Mouse (Mus musculus) CH12F3 (cell line): ENCODE measurements around the gene Igtp.

Source experiments
- in situ Hi-C: fragments of 300-500 bp; cut with MboI; formaldehyde crosslinking; loops from 2 replicates; pipeline ENCODE4 v1.14.3; 2020; ENCODE audit warnings: low sequenced_read_pairs

Gene Igtp

GRCm38 (mm10) chr11:58211682-58212067, 12.3 kb downstream of the Igtp start:
- in situ Hi-C loops, result no loop called here

GRCm38 (mm10) chr11:58213673-58214342, 14.5 kb downstream of the Igtp start:
- in situ Hi-C loops, result no loop called here

- in situ Hi-C loops, result loop anchor here (5.0 kb wide), 1 partner anchor 32 kb away; no protein-coding TSS in a partner anchor
Observed at GRCm38 (mm10) chr11:58214391-58215048, 15.2 kb downstream of the Igtp start.

GRCm38 (mm10) chr11:58215049-58215430, 15.7 kb downstream of the Igtp start:
- in situ Hi-C loops, result loop anchor here (5.0 kb wide), 1 partner anchor 33 kb away; no protein-coding TSS in a partner anchor

GRCm38 (mm10) chr11:58215814-58216213, 16.5 kb downstream of the Igtp start:
- in situ Hi-C loops, result loop anchor here (5.0 kb wide), 1 partner anchor 34 kb away; no protein-coding TSS in a partner anchor

- in situ Hi-C loops, result loop anchor here (5.0 kb wide), 1 partner anchor 35 kb away; no protein-coding TSS in a partner anchor
Observed at GRCm38 (mm10) chr11:58216823-58217222, 17.5 kb downstream of the Igtp start.

- in situ Hi-C loops, result no loop called here
Observed at GRCm38 (mm10) chr11:58223751-58224150, 24.4 kb downstream of the Igtp start.

GRCm38 (mm10) chr11:58224313-58224712, 25.0 kb downstream of the Igtp start:
- in situ Hi-C loops, result no loop called here

GRCm38 (mm10) chr11:58224872-58225271, 25.5 kb downstream of the Igtp start:
- in situ Hi-C loops, result loop anchor here (25.0 kb wide), 1 partner anchor 412 kb away; the partner anchor contains the start of genes Olfr323 and Trim58

GRCm38 (mm10) chr11:58225655-58226054, 26.3 kb downstream of the Igtp start:
- in situ Hi-C loops, result loop anchor here (25.0 kb wide), 1 partner anchor 412 kb away; the partner anchor contains the start of genes Olfr323 and Trim58

- in situ Hi-C loops, result loop anchor here (25.0 kb wide), 1 partner anchor 411 kb away; the partner anchor contains the start of genes Olfr323 and Trim58
Observed at GRCm38 (mm10) chr11:58226425-58226824, 27.1 kb downstream of the Igtp start.

- in situ Hi-C loops, result loop anchor here (25.0 kb wide), 1 partner anchor 409 kb away; the partner anchor contains the start of genes Olfr323 and Trim58
Observed at GRCm38 (mm10) chr11:58228021-58228420, 28.7 kb downstream of the Igtp start.

- in situ Hi-C loops, result loop anchor here (25.0 kb wide), 1 partner anchor 407 kb away; the partner anchor contains the start of genes Olfr323 and Trim58
Observed at GRCm38 (mm10) chr11:58230396-58230910, 31.1 kb downstream of the Igtp start.

- in situ Hi-C loops, result loop anchor here (25.0 kb wide), 1 partner anchor 406 kb away; the partner anchor contains the start of genes Olfr323 and Trim58
Observed at GRCm38 (mm10) chr11:58231156-58231555, 31.8 kb downstream of the Igtp start.

- in situ Hi-C loops, result loop anchor here (25.0 kb wide), 1 partner anchor 403 kb away; the partner anchor contains the start of genes Olfr323 and Trim58
Observed at GRCm38 (mm10) chr11:58234551-58234950, 35.2 kb downstream of the Igtp start.

GRCm38 (mm10) chr11:58235152-58235551, 35.8 kb downstream of the Igtp start:
- in situ Hi-C loops, result loop anchor here (25.0 kb wide), 1 partner anchor 402 kb away; the partner anchor contains the start of genes Olfr323 and Trim58

GRCm38 (mm10) chr11:58238840-58239791, 39.8 kb downstream of the Igtp start:
- in situ Hi-C loops, result loop anchor here (25.0 kb wide), 1 partner anchor 398 kb away; the partner anchor contains the start of genes Olfr323 and Trim58

- in situ Hi-C loops, result loop anchor here (25.0 kb wide), 1 partner anchor 390 kb away; the partner anchor contains the start of genes Olfr323 and Trim58
Observed at GRCm38 (mm10) chr11:58247294-58247693, 47.9 kb downstream of the Igtp start.

GRCm38 (mm10) chr11:58249203-58249981, 50.0 kb downstream of the Igtp start:
- in situ Hi-C loops, result loop anchor here (25.0 kb wide), 1 partner anchor 388 kb away; the partner anchor contains the start of genes Olfr323 and Trim58
